Mouse (Mus musculus) liver, adult (tissue): ENCODE measurements around the gene Ptpn22.

Experiments
- GATA4 ChIP-seq: IDR thresholded peaks from 2 replicates; pipeline ENCODE4 v1.6.1; 2014; ENCODE audit warnings: mild to moderate bottlenecking, low read length; ENCODE audit not compliant: insufficient replicate concordance

Ptpn22 gene

GRCm38 (mm10) chr3:103857036-103857805 is 2.4 kb upstream of the Ptpn22 start:
- TF ChIP-seq GATA4: no peak

- no peak for TF ChIP-seq GATA4
Observed at GRCm38 (mm10) chr3:103857977-103858563, 1.5 kb upstream of the Ptpn22 start.

GRCm38 (mm10) chr3:103859851-103860391 is 326 bp downstream of the Ptpn22 start:
- no peak for TF ChIP-seq GATA4

GRCm38 (mm10) chr3:103862721-103863220 is 3.2 kb downstream of the Ptpn22 start:
- no peak for TF ChIP-seq GATA4

- TF ChIP-seq GATA4: no peak
Observed at GRCm38 (mm10) chr3:103864200-103864599, 4.6 kb downstream of the Ptpn22 start.

- no peak for TF ChIP-seq GATA4
Observed at GRCm38 (mm10) chr3:103867424-103867971, 7.9 kb downstream of the Ptpn22 start.

GRCm38 (mm10) chr3:103868008-103868407 is 8.4 kb downstream of the Ptpn22 start:
- no peak for TF ChIP-seq GATA4

GRCm38 (mm10) chr3:103872663-103873098 is 13.1 kb downstream of the Ptpn22 start:
- no peak for TF ChIP-seq GATA4

- no peak for TF ChIP-seq GATA4
Observed at GRCm38 (mm10) chr3:103874329-103874728, 14.7 kb downstream of the Ptpn22 start.

- TF ChIP-seq GATA4: no peak
Observed at GRCm38 (mm10) chr3:103885946-103886345, 26.4 kb downstream of the Ptpn22 start.

- TF ChIP-seq GATA4: no peak
Observed at GRCm38 (mm10) chr3:103887581-103887980, 28.0 kb downstream of the Ptpn22 start.

GRCm38 (mm10) chr3:103893374-103893773 is 33.8 kb downstream of the Ptpn22 start:
- TF ChIP-seq GATA4: no peak

GRCm38 (mm10) chr3:103904705-103905104 is 45.1 kb downstream of the Ptpn22 start:
- no peak for TF ChIP-seq GATA4

GRCm38 (mm10) chr3:103907335-103908030 is 47.9 kb downstream of the Ptpn22 start:
- no peak for TF ChIP-seq GATA4

- TF ChIP-seq GATA4: no peak
Observed at GRCm38 (mm10) chr3:103908781-103909180, 49.2 kb downstream of the Ptpn22 start.

- TF ChIP-seq GATA4: no peak
Observed at GRCm38 (mm10) chr3:103913451-103913961, 53.9 kb downstream of the Ptpn22 start.
